Mouse (Mus musculus) hindbrain, embryonic 12.5 days (tissue): ENCODE measurements around the gene Pttg1ip. TPM values are rescaled to one million over a fixed set of nuclear protein-coding genes. Genes with fewer than 3 reads are reported as not detected.
A peak's percentile ranks its signal among the peaks of the same experiment; 100 is the strongest.

Source experiments
- ATAC-seq: fragments of 200-750 bp; cut with Nextera tagmentation; 2 replicates; pipeline ENCODE4 v1.8.0; 2017; ENCODE audit warnings: moderate TSS enrichment; ENCODE audit not compliant: low FRiP score
- H3K27ac ChIP-seq: fragments of 300-500 bp; sonication (generic); 2 replicates; pipeline ENCODE4 v1.5.1; 2016; ENCODE audit warnings: mild to moderate bottlenecking
- H3K27me3 ChIP-seq: fragments of 300-500 bp; sonication (generic); 2 replicates; pipeline ENCODE4 v1.6.1; 2016; ENCODE audit warnings: mild to moderate bottlenecking
- H3K36me3 ChIP-seq: fragments of 300-500 bp; sonication (generic); 2 replicates; pipeline ENCODE4 v1.6.1; 2016; ENCODE audit warnings: mild to moderate bottlenecking
- H3K4me1 ChIP-seq: fragments of 300-500 bp; sonication (generic); 2 replicates; pipeline ENCODE4 v1.6.1; 2016
- H3K4me2 ChIP-seq: fragments of 300-500 bp; sonication (generic); replicated peaks from 2 replicates; pipeline ENCODE4 v1.6.1; 2016; ENCODE audit warnings: mild to moderate bottlenecking
- H3K4me3 ChIP-seq: fragments of 300-500 bp; sonication (generic); 2 replicates; pipeline ENCODE4 v1.5.1; 2016; ENCODE audit warnings: mild to moderate bottlenecking
- H3K9ac ChIP-seq: fragments of 300-500 bp; sonication (generic); 2 replicates; pipeline ENCODE4 v1.6.1; 2016; ENCODE audit warnings: mild to moderate bottlenecking, moderate library complexity
- H3K9me3 ChIP-seq: fragments of 300-500 bp; sonication (generic); replicated peaks from 2 replicates; pipeline ENCODE4 v1.6.1; 2016; ENCODE audit warnings: mild to moderate bottlenecking
- WGBS: fragments of 180-500 bp; shearing (Covaris S2); methylation state at CpG from one replicate; pipeline ENCODE4 v1.1.7; 2016; 5-methylcytosine and 5-hydroxymethylcytosine counted together
- polyA plus RNA-seq: library from polyadenylated mRNA; unstranded; fragments of >200 nt; fragmentation: Nextera tagmentation; extraction: Ambion mirVana; gene quantifications from 2 replicates; pipeline ENCODE4 v1.2.1, GENCODE M21; 2016

Pttg1ip gene
- polyA plus RNA-seq, 1 experiment from 2014 or later = 78.8 TPM

- 71% methylated on average over 1 of the region's 1 CpGs for WGBS
- H3K4me2 ChIP-seq = no peak overlapping the region
Observed at GRCm38 (mm10) chr10:77573162-77573561, 8.4 kb upstream of the Pttg1ip start.

GRCm38 (mm10) chr10:77580027-77580920, 1.2 kb upstream of the Pttg1ip start:
- no peak for ATAC-seq
- Histone ChIP-seq H3K4me1 (peaks cover 23% of the 10 kb centered on the region), H3K9ac (no peak overlapping the region), H3K27ac (no peak overlapping the region), H3K4me2 (no peak overlapping the region), H3K4me3 (no peak overlapping the region), H3K36me3 (no peaks in the 10 kb centered on the region), H3K9me3 (no peaks in the 10 kb centered on the region), H3K27me3 (no peaks in the 10 kb centered on the region)
- WGBS = 62% methylated on average over 10 of the region's 10 CpGs

More at GRCm38 (mm10) chr10:77573162-77573561, 8.4 kb upstream of the Pttg1ip start:
- H3K4me1 ChIP-seq = peaks cover 3% of the 10 kb centered on the region; the same call in 1 of the 2 replicates
- H3K4me3 ChIP-seq = no peak overlapping the region
- H3K27me3 ChIP-seq = 0 out of 2 replicates have a peak, but pooled peaks cover 2% of the 10 kb centered on the region
- no peak overlapping the region for H3K9ac ChIP-seq
- ATAC-seq = no peak
- no peaks in the 10 kb centered on the region for H3K9me3 ChIP-seq
- no peak overlapping the region for H3K27ac ChIP-seq
- no peaks in the 10 kb centered on the region for H3K36me3 ChIP-seq

GRCm38 (mm10) chr10:77581023-77581407, 505 bp upstream of the Pttg1ip start:
- 6% methylated on average over 8 of the region's 8 CpGs for WGBS
- peak overlapping the region; percentile 79 for H3K27ac ChIP-seq
- peaks cover 23% of the 10 kb centered on the region for H3K4me1 ChIP-seq
- H3K4me2 ChIP-seq = peak overlapping the region; percentile 90
- H3K4me3 ChIP-seq = peak overlapping the region; percentile 90
- no peak; the same call in 1 of the 2 replicates for ATAC-seq
- H3K27me3 ChIP-seq = no peaks in the 10 kb centered on the region
- peak overlapping the region; percentile 88 for H3K9ac ChIP-seq
- H3K36me3 ChIP-seq = no peaks in the 10 kb centered on the region
- no peaks in the 10 kb centered on the region for H3K9me3 ChIP-seq

GRCm38 (mm10) chr10:77582285-77582618, 732 bp downstream of the Pttg1ip start:
- Histone ChIP-seq H3K27me3 (no peaks in the 10 kb centered on the region), H3K36me3 (no peaks in the 10 kb centered on the region), H3K9me3 (no peaks in the 10 kb centered on the region), H3K4me1 (peaks cover 26% of the 10 kb centered on the region), H3K9ac (peak overlapping the region; percentile 88), H3K4me2 (peak overlapping the region; percentile 90), H3K27ac (peak overlapping the region; percentile 92; the same call in 1 of the 2 replicates), H3K4me3 (peak overlapping the region; percentile 90)
- 7% methylated on average over 8 of the region's 8 CpGs for WGBS
- 0 out of 2 replicates have a peak, but pooled peaks have one; percentile 18 for ATAC-seq

GRCm38 (mm10) chr10:77583795-77584422, 2.4 kb downstream of the Pttg1ip start:
- H3K9ac ChIP-seq = peak overlapping the region; percentile 23; the same call in 1 of the 2 replicates
- H3K4me1 ChIP-seq = peaks cover 27% of the 10 kb centered on the region
- no peak overlapping the region for H3K4me3 ChIP-seq
- H3K9me3 ChIP-seq = no peaks in the 10 kb centered on the region
- H3K27ac ChIP-seq = no peak overlapping the region
- peaks cover 14% of the 10 kb centered on the region; the same call in 1 of the 2 replicates for H3K36me3 ChIP-seq
- 72% methylated on average over 10 of the region's 10 CpGs for WGBS
- ATAC-seq = no peak
- H3K27me3 ChIP-seq = no peaks in the 10 kb centered on the region
- no peak overlapping the region for H3K4me2 ChIP-seq

GRCm38 (mm10) chr10:77586637-77587036, 5.1 kb downstream of the Pttg1ip start:
- Histone ChIP-seq H3K9ac (no peak overlapping the region), H3K4me3 (no peak overlapping the region), H3K4me1 (peaks cover 34% of the 10 kb centered on the region), H3K4me2 (no peak overlapping the region), H3K27me3 (no peaks in the 10 kb centered on the region), H3K27ac (no peak overlapping the region), H3K36me3 (peaks cover 37% of the 10 kb centered on the region), H3K9me3 (no peaks in the 10 kb centered on the region)
- no peak for ATAC-seq
- 92% methylated on average over 3 of the region's 3 CpGs for WGBS

GRCm38 (mm10) chr10:77587091-77587775, 5.7 kb downstream of the Pttg1ip start:
- H3K9ac ChIP-seq = no peak overlapping the region
- no peaks in the 10 kb centered on the region for H3K9me3 ChIP-seq
- H3K27ac ChIP-seq = no peak overlapping the region
- ATAC-seq = no peak
- no peak overlapping the region for H3K4me3 ChIP-seq
- WGBS = 92% methylated on average over 6 of the region's 6 CpGs
- no peaks in the 10 kb centered on the region for H3K27me3 ChIP-seq
- H3K4me2 ChIP-seq = no peak overlapping the region
- H3K4me1 ChIP-seq = peaks cover 32% of the 10 kb centered on the region
- peaks cover 42% of the 10 kb centered on the region for H3K36me3 ChIP-seq

GRCm38 (mm10) chr10:77588036-77588435, 6.5 kb downstream of the Pttg1ip start:
- H3K4me1 ChIP-seq = peaks cover 24% of the 10 kb centered on the region
- no peak overlapping the region for H3K4me3 ChIP-seq
- H3K4me2 ChIP-seq = no peak overlapping the region
- H3K36me3 ChIP-seq = peaks cover 50% of the 10 kb centered on the region
- ATAC-seq = no peak
- H3K9ac ChIP-seq = no peak overlapping the region
- WGBS = 87% methylated on average over 2 of the region's 2 CpGs
- H3K9me3 ChIP-seq = no peaks in the 10 kb centered on the region
- no peak overlapping the region for H3K27ac ChIP-seq
- no peaks in the 10 kb centered on the region for H3K27me3 ChIP-seq

DNA sequence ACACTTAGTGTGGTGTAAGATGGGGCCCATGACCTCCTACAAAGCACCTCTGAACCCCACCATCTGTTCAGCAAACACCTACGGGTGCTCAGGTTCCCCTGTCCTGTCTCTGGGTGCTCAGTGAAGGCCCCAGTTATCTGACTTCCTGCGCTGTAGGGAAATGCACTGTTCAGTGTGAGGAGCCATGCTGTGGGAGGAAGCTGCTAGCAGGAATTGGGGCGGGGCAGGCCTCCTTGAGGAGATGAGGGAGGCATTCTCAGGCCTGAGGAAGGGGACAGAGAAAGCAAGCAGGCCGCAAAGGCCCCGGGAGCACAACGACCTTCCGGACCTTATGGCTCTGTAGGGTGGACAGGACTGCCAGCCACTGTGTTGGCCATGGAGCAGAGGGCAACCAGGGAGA, 7.6 kb downstream of the Pttg1ip start:
- ATAC-seq = no peak
- no peaks in the 10 kb centered on the region for H3K9me3 ChIP-seq
- WGBS = 84% methylated on average over 7 of the region's 7 CpGs
- H3K36me3 ChIP-seq = peaks cover 61% of the 10 kb centered on the region
- H3K27me3 ChIP-seq = no peaks in the 10 kb centered on the region
- H3K9ac ChIP-seq = no peak overlapping the region
- no peak overlapping the region for H3K4me2 ChIP-seq
- no peak overlapping the region for H3K27ac ChIP-seq
- H3K4me1 ChIP-seq = peaks cover 14% of the 10 kb centered on the region
- no peak overlapping the region for H3K4me3 ChIP-seq

DNA sequence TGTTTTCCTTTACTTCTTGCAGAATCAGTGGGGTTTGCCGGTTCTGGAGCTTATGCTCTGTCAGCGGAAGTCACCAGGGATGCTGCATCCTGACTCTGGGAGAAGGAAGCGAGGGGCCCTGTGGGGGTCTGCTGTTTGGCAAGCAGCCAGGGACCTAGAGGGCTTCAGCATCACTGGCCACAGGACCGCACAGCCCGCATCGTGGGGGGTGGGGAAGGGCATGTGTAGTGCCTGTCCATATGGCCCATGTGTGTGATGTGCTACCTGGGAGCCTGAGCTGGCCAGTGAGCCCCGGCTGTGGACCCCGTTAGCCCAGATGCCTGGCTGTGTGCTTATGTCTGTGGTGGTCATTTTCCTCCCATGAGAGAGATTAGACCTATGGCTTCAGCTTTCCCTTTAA, 8.2 kb downstream of the Pttg1ip start:
- Histone ChIP-seq H3K9me3 (no peaks in the 10 kb centered on the region), H3K27me3 (no peaks in the 10 kb centered on the region), H3K36me3 (peaks cover 67% of the 10 kb centered on the region), H3K4me3 (no peak overlapping the region), H3K4me2 (no peak overlapping the region), H3K4me1 (peaks cover 13% of the 10 kb centered on the region; the same call in 1 of the 2 replicates), H3K27ac (no peak overlapping the region), H3K9ac (no peak overlapping the region)
- ATAC-seq = 0 out of 2 replicates have a peak, but pooled peaks have one; percentile 16
- 79% methylated on average over 8 of the region's 8 CpGs for WGBS

DNA sequence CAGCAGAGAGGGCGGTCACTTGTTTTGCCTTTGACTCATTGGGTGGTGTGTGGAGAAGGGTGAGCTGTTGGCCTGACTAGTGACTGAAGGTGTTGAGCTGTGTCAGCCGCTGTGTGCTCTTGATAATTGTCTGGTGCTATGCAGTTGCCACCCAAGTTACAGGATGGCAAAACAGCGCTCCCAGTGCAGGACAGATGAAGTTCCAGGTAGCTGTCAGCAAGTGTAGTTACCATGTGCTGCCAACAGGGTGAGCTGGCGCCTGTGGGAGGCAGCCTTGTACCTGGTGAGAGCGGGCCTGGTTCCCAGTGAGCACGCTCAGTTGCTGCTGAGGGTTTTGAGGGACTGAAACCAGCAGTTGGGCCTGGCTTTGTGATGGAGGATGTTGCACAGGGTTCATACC, 9.3 kb downstream of the Pttg1ip start:
- H3K36me3 ChIP-seq = peaks cover 76% of the 10 kb centered on the region
- WGBS = 47% methylated on average over 6 of the region's 6 CpGs
- H3K9ac ChIP-seq = no peak overlapping the region
- H3K27ac ChIP-seq = no peak overlapping the region
- H3K4me2 ChIP-seq = no peak overlapping the region
- no peaks in the 10 kb centered on the region for H3K9me3 ChIP-seq
- no peaks in the 10 kb centered on the region for H3K27me3 ChIP-seq
- no peak overlapping the region for H3K4me3 ChIP-seq
- peaks cover 13% of the 10 kb centered on the region; the same call in 1 of the 2 replicates for H3K4me1 ChIP-seq
- peak; percentile 46; the same call in 1 of the 2 replicates for ATAC-seq

GRCm38 (mm10) chr10:77591546-77591945, 10.0 kb downstream of the Pttg1ip start:
- H3K4me3 ChIP-seq = no peak overlapping the region
- H3K9ac ChIP-seq = no peak overlapping the region
- no peak for ATAC-seq
- no peak overlapping the region for H3K4me2 ChIP-seq
- WGBS = 78% methylated on average over 6 of the region's 6 CpGs
- H3K9me3 ChIP-seq = no peaks in the 10 kb centered on the region
- H3K4me1 ChIP-seq = peaks cover 13% of the 10 kb centered on the region; the same call in 1 of the 2 replicates
- H3K36me3 ChIP-seq = peaks cover 81% of the 10 kb centered on the region
- no peaks in the 10 kb centered on the region for H3K27me3 ChIP-seq
- no peak overlapping the region for H3K27ac ChIP-seq
